Mouse (Mus musculus) lung, embryonic 15.5 days (tissue): Measurements from ENCODE around the gene Ckm. TPM values are rescaled to one million over a fixed set of nuclear protein-coding genes. Genes with fewer than 3 reads are reported as not detected.

Experiments used
- ATAC-seq: fragments of 200-750 bp; cut with Nextera tagmentation; 2 replicates; pipeline ENCODE4 v1.8.0; 2017; ENCODE audit warnings: moderate number of reproducible peaks, borderline replicate concordance; ENCODE audit not compliant: low FRiP score, low TSS enrichment; ENCODE audit errors: extremely low read depth
- H3K27ac ChIP-seq: fragments of 300-500 bp; sonication (generic); 2 replicates; pipeline ENCODE4 v1.5.1; 2015; ENCODE audit warnings: moderate library complexity, mild to moderate bottlenecking, inconsistent platforms
- H3K27me3 ChIP-seq: fragments of 300-500 bp; sonication (generic); 2 replicates; pipeline ENCODE4 v1.6.1; 2015; ENCODE audit warnings: inconsistent platforms
- H3K36me3 ChIP-seq: fragments of 300-500 bp; sonication (generic); 2 replicates; pipeline ENCODE4 v1.6.1; 2015; ENCODE audit warnings: inconsistent platforms
- H3K4me1 ChIP-seq: fragments of 300-500 bp; sonication (generic); 2 replicates; pipeline ENCODE4 v1.6.1; 2015; ENCODE audit warnings: inconsistent platforms
- H3K4me2 ChIP-seq: fragments of 300-500 bp; sonication (generic); 2 replicates; pipeline ENCODE4 v1.6.1; 2015; ENCODE audit warnings: inconsistent platforms, mild to moderate bottlenecking, moderate library complexity
- H3K4me3 ChIP-seq: fragments of 300-500 bp; sonication (generic); 2 replicates; pipeline ENCODE4 v1.5.1; 2015; ENCODE audit warnings: mild to moderate bottlenecking, inconsistent platforms
- H3K9ac ChIP-seq: fragments of 300-500 bp; sonication (generic); 2 replicates; pipeline ENCODE4 v1.6.1; 2015; ENCODE audit warnings: inconsistent platforms
- H3K9me3 ChIP-seq: fragments of 300-500 bp; sonication (generic); 2 replicates; pipeline ENCODE4 v1.6.1; 2016; ENCODE audit warnings: inconsistent platforms
- WGBS: fragments of 180-500 bp; shearing (Covaris S2); methylation state at CpG from one replicate; pipeline ENCODE4 v1.1.7; 2015; 5-methylcytosine and 5-hydroxymethylcytosine counted together
- polyA plus RNA-seq: library from polyadenylated mRNA; unstranded; fragments of >200 nt; fragmentation: Nextera tagmentation; extraction: Ambion mirVana; gene quantifications from 2 replicates; pipeline ENCODE4 v1.2.1, GENCODE M21; 2015

Ckm gene
- polyA plus RNA-seq: 52.5 and 53.0 TPM in 2 replicates

GRCm38 (mm10) chr7:19404476-19404875 is at the start of gene Ckm:
TSS of gene Ckm (plus strand) at chr7:19404776.
- no peak within 1 kb of the TSS for H3K27ac ChIP-seq
- H3K9ac ChIP-seq: peak within 1 kb of the TSS; percentile 49
- H3K4me3 ChIP-seq: peak within 1 kb of the TSS; percentile 67
- peaks cover 48% of the 10 kb centered on the region for H3K27me3 ChIP-seq
- 41% methylated on average over 7 of the region's 7 CpGs for WGBS
- H3K9me3 ChIP-seq: no peaks in the 10 kb centered on the region
- H3K4me2 ChIP-seq: peak within 1 kb of the TSS; percentile 98
- no peak for ATAC-seq
- no peaks in the 10 kb centered on the region for H3K36me3 ChIP-seq
- peaks cover 8% of the 10 kb centered on the region; the same call in 1 of the 2 replicates for H3K4me1 ChIP-seq

GRCm38 (mm10) chr7:19354991-19355390 is 49.6 kb upstream of the Ckm start:
- no peak overlapping the region for H3K4me3 ChIP-seq
- H3K27me3 ChIP-seq: no peaks in the 10 kb centered on the region
- no peak overlapping the region for H3K27ac ChIP-seq
- ATAC-seq: no peak
- peaks cover 50% of the 10 kb centered on the region for H3K36me3 ChIP-seq
- H3K4me2 ChIP-seq: no peak overlapping the region
- no peaks in the 10 kb centered on the region for H3K9me3 ChIP-seq
- 84% methylated on average over 5 of the region's 5 CpGs for WGBS
- peaks cover 11% of the 10 kb centered on the region for H3K4me1 ChIP-seq
- H3K9ac ChIP-seq: no peak overlapping the region

- H3K9ac ChIP-seq: no peak overlapping the region
- WGBS: 75% methylated on average over 10 of the region's 10 CpGs
- H3K4me2 ChIP-seq: no peak overlapping the region
- no peak overlapping the region for H3K4me3 ChIP-seq
- H3K4me1 ChIP-seq: peaks cover 21% of the 10 kb centered on the region
- H3K36me3 ChIP-seq: peaks cover 41% of the 10 kb centered on the region
- no peak for ATAC-seq
- no peaks in the 10 kb centered on the region for H3K9me3 ChIP-seq
- H3K27me3 ChIP-seq: no peaks in the 10 kb centered on the region
- H3K27ac ChIP-seq: no peak overlapping the region
Measured at GRCm38 (mm10) chr7:19356311-19356710, 48.3 kb upstream of the Ckm start.

GRCm38 (mm10) chr7:19357381-19358375 is 46.9 kb upstream of the Ckm start:
- Histone ChIP-seq H3K27me3 (no peaks in the 10 kb centered on the region), H3K4me1 (peaks cover 32% of the 10 kb centered on the region), H3K27ac (no peak overlapping the region), H3K9ac (no peak overlapping the region), H3K36me3 (peaks cover 33% of the 10 kb centered on the region), H3K4me2 (peak overlapping the region; percentile 97), H3K9me3 (no peaks in the 10 kb centered on the region), H3K4me3 (peak overlapping the region; percentile 65)
- WGBS: 88% methylated on average over 25 of the region's 25 CpGs
- no peak for ATAC-seq

- no peak for ATAC-seq
- peaks cover 24% of the 10 kb centered on the region for H3K36me3 ChIP-seq
- 12% methylated on average over 13 of the region's 13 CpGs for WGBS
- H3K4me2 ChIP-seq: peak overlapping the region; percentile 97
- H3K9ac ChIP-seq: peak overlapping the region; percentile 42
- no peaks in the 10 kb centered on the region for H3K9me3 ChIP-seq
- H3K4me1 ChIP-seq: peaks cover 32% of the 10 kb centered on the region
- H3K4me3 ChIP-seq: peak overlapping the region; percentile 65
- no peaks in the 10 kb centered on the region for H3K27me3 ChIP-seq
- no peak overlapping the region for H3K27ac ChIP-seq
Measured at GRCm38 (mm10) chr7:19358634-19359033, 45.9 kb upstream of the Ckm start.

GRCm38 (mm10) chr7:19359299-19359891 is 45.2 kb upstream of the Ckm start, which contains the start of the genes Cd3eap and Ppp1r13l:
TSS of gene Cd3eap (minus strand) at chr7:19359483.
TSS of gene Ppp1r13l (plus strand) at chr7:19359749.
- peak; percentile 66 for ATAC-seq
- H3K27me3 ChIP-seq: no peaks in the 10 kb centered on the region
- H3K4me3 ChIP-seq: peak within 1 kb of the TSS; percentile 65
- peaks cover 23% of the 10 kb centered on the region for H3K36me3 ChIP-seq
- peak within 1 kb of the TSS; percentile 97 for H3K4me2 ChIP-seq
- under 1% methylated on average over 31 of the region's 31 CpGs for WGBS
- H3K9me3 ChIP-seq: no peaks in the 10 kb centered on the region
- peak within 1 kb of the TSS; percentile 42 for H3K9ac ChIP-seq
- H3K27ac ChIP-seq: peak within 1 kb of the TSS; percentile 74
- H3K4me1 ChIP-seq: peaks cover 32% of the 10 kb centered on the region

GRCm38 (mm10) chr7:19359892-19360641 is 44.5 kb upstream of the Ckm start:
- WGBS: under 1% methylated on average over 45 of the region's 45 CpGs
- no peaks in the 10 kb centered on the region for H3K9me3 ChIP-seq
- H3K27ac ChIP-seq: peak overlapping the region; percentile 74
- ATAC-seq: peak; percentile 68
- H3K4me3 ChIP-seq: peak overlapping the region; percentile 65
- peaks cover 17% of the 10 kb centered on the region for H3K36me3 ChIP-seq
- no peaks in the 10 kb centered on the region for H3K27me3 ChIP-seq
- H3K4me1 ChIP-seq: peaks cover 32% of the 10 kb centered on the region
- peak overlapping the region; percentile 97 for H3K4me2 ChIP-seq
- peak overlapping the region; percentile 42 for H3K9ac ChIP-seq

- 0% methylated on average over 27 of the region's 27 CpGs for WGBS
Measured at GRCm38 (mm10) chr7:19360944-19361343, 43.6 kb upstream of the Ckm start.

GRCm38 (mm10) chr7:19361720-19362119 is 42.9 kb upstream of the Ckm start:
- no peak for ATAC-seq
- H3K27ac ChIP-seq: peak overlapping the region; percentile 31; the same call in 1 of the 2 replicates
- peak overlapping the region; percentile 65 for H3K4me3 ChIP-seq
- whole genome bisulfite sequencing: 9% methylated on average over 16 of the region's 16 CpGs
- H3K27me3 ChIP-seq: no peaks in the 10 kb centered on the region
- peak overlapping the region; percentile 55 for H3K9ac ChIP-seq
- peaks cover 32% of the 10 kb centered on the region for H3K4me1 ChIP-seq
- peak overlapping the region; percentile 97 for H3K4me2 ChIP-seq
- no peaks in the 10 kb centered on the region for H3K9me3 ChIP-seq
- H3K36me3 ChIP-seq: peaks cover 7% of the 10 kb centered on the region; the same call in 1 of the 2 replicates

More at GRCm38 (mm10) chr7:19360944-19361343, 43.6 kb upstream of the Ckm start:
- Histone ChIP-seq H3K4me1 (peaks cover 32% of the 10 kb centered on the region), H3K4me2 (peak overlapping the region; percentile 97), H3K36me3 (peaks cover 12% of the 10 kb centered on the region), H3K9ac (peak overlapping the region; percentile 55), H3K9me3 (no peaks in the 10 kb centered on the region), H3K4me3 (peak overlapping the region; percentile 65), H3K27ac (peak overlapping the region; percentile 58), H3K27me3 (no peaks in the 10 kb centered on the region)
- peak; percentile 76 for ATAC-seq

GRCm38 (mm10) chr7:19362276-19362675 is 42.3 kb upstream of the Ckm start:
- H3K9ac ChIP-seq: no peak overlapping the region
- no peaks in the 10 kb centered on the region for H3K9me3 ChIP-seq
- no peak overlapping the region for H3K27ac ChIP-seq
- H3K4me1 ChIP-seq: peaks cover 32% of the 10 kb centered on the region
- 27% methylated on average over 4 of the region's 4 CpGs for WGBS
- H3K36me3 ChIP-seq: peaks cover 2% of the 10 kb centered on the region; the same call in 1 of the 2 replicates
- H3K4me2 ChIP-seq: peak overlapping the region; percentile 97; the same call in 1 of the 2 replicates
- peak overlapping the region; percentile 65 for H3K4me3 ChIP-seq
- no peaks in the 10 kb centered on the region for H3K27me3 ChIP-seq
- ATAC-seq: no peak

- no peak overlapping the region for H3K4me3 ChIP-seq
- 0 out of 2 replicates have a peak, but pooled peaks cover under 1% of the 10 kb centered on the region for H3K27me3 ChIP-seq
- no peak overlapping the region for H3K9ac ChIP-seq
- 2% methylated on average over 18 of the region's 18 CpGs for WGBS
- no peaks in the 10 kb centered on the region for H3K9me3 ChIP-seq
- H3K4me2 ChIP-seq: no peak overlapping the region
- no peaks in the 10 kb centered on the region for H3K36me3 ChIP-seq
- no peak for ATAC-seq
- H3K4me1 ChIP-seq: peaks cover 21% of the 10 kb centered on the region
- H3K27ac ChIP-seq: no peak overlapping the region
Measured at GRCm38 (mm10) chr7:19363881-19364280, 40.7 kb upstream of the Ckm start.
